Mouse (Mus musculus) left cerebral cortex, adult 2 months (tissue): ENCODE measurements around the gene Pomgnt2. TPM values are rescaled to one million over a fixed set of nuclear protein-coding genes. Genes with fewer than 3 reads are reported as not detected.
A peak's percentile ranks its signal among the peaks of the same experiment; 100 is the strongest.

Experiments
- DNase-seq, 2 experiments: peaks; one replicate each; pipeline ENCODE4 v3.0.0; 2021 to 2022; ENCODE audit warnings: low spot score in 2 of 2, mixed read lengths in 1 of 2; ENCODE audit errors: extremely low spot score in 1 of 2
- H3K27ac ChIP-seq: fragments of 200-600 bp; 2 replicates; pipeline ENCODE4 v1.8.1; 2022
- H3K4me3 ChIP-seq: fragments of 200-600 bp; 2 replicates; pipeline ENCODE4 v1.8.1; 2022
- CTCF ChIP-seq: fragments of 200-600 bp; IDR thresholded peaks from 2 replicates; pipeline ENCODE4 v1.8.1; 2022; ENCODE audit warnings: antibody characterized with exemption, mild to moderate bottlenecking, moderate library complexity
- intact Hi-C: fragments of 180-260 bp; cut with DNase I; formaldehyde crosslinking; loops from one replicate; pipeline ENCODE4 v1.15.1; 2025
- total RNA-seq, 2 experiments: library from RNA; stranded (reverse); gene quantifications; 2 replicates each; pipeline ENCODE4 v1.2.3; 2021

Gene Pomgnt2
- total RNA-seq, 2 experiments from 2014 or later: 39.4 to 40.0 TPM

DNA sequence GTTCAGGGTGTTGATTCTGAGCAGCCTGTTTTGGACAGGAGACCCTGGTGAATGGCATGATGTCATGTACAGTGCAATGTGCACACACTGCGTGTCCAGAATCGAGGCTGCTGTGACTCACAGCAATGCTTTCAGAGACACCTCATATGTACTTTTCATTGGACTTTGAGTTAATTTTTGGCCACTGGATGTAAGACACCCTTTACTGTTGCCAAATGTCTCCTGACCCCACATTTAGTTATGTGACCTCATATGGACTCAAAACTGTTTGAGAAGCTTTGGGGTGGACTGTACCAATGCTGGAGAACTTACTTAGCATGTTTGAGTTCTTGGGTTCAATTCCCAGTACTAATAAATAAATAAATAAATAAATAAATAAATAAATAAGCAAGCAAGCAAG, 13.8 kb upstream of the Pomgnt2 start:
- no peak overlapping the region for H3K27ac ChIP-seq
- no peak for DNase-seq
- intact Hi-C loops: no loop called here
- no peak overlapping the region for H3K4me3 ChIP-seq
- no peak for TF ChIP-seq CTCF

DNA sequence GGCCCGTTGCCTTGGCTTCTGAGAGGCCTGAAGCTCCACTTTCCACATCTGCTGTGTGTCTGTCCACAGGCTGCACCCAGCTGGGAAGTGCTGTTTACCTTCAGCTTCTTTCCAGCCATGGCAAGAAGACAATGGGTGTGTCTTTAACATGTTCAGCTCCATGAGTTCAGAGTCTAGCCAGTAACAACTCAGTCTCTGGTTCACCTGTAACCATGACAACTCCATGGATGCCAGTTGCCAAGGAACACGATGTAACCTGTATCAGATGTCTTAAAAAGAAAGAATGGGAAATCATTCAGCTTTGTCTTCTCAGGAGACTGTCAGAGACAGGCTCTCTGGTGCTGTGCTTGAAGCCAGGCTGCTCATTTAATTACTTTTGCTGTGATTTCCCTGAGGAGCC, 12.0 kb upstream of the Pomgnt2 start:
- TF ChIP-seq CTCF: no peak
- no peak overlapping the region for H3K4me3 ChIP-seq
- DNase-seq: no peak
- H3K27ac ChIP-seq: no peak overlapping the region
- intact Hi-C loops: no loop called here

DNA sequence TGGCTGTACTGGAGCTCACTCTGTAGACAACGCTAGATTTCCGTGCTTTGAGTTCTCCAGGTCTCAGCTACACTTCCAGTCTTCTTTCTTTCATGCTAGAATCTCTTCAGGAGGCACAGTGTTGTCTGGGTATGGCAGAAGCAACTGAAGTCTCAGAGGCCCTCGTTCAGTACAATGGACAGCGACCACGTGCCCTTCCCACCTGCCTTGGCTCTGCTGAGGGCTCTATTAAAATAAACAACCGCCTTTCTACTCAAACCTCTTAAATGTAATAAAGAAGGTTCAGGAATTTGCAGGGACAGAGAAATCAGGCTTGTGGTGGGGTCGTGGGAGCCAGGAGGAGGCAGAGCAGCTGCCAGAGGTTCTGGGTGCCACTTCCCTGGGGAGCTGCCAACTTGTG, 9.7 kb upstream of the Pomgnt2 start:
- DNase-seq: no peak
- no peak for TF ChIP-seq CTCF
- Histone ChIP-seq H3K27ac (0 out of 2 replicates have a peak overlapping the region, but pooled peaks have one; percentile 24), H3K4me3 (no peak overlapping the region)
- intact Hi-C loops: no loop called here

DNA sequence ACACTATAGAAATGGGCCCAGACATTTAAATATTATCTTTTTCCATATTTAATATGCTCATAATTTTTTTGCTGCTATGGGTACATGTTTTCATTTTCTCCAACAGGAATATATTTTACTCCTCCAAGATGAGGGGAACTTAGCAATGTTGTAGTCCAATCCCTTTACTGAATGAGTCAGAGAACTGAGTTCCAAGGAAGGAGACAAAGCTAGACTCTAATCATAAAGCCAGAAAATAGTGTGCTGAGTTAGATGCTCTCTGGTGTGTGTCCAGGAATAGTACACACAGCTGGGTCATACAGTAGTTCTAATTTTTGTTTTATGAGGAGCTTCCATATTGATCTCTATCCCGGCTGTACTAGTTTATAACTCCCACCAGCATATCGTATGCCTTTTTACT, 9.3 kb upstream of the Pomgnt2 start:
- Histone ChIP-seq H3K4me3 (no peak overlapping the region), H3K27ac (no peak overlapping the region)
- DNase-seq: no peak
- intact Hi-C loops: no loop called here
- TF ChIP-seq CTCF: no peak

DNA sequence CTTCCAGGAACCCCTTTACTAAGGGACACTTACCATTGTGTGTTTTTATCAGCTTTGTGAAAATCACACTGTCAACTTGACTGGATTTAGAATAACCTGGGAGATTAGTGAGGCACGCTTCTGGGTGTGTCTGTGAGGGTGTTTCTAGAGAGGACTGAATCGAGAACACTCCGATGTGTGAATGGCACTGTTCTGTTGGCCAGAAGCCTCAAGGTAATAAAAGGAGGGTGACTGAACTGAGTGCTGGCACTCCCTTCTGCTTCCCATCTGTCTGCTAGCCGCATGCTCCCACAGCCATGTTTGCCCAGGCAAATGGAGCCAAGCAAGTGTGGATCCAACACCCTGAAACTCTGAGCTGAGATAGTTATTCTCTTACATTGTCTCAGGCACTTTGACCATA, 1.1 kb upstream of the Pomgnt2 start:
- TF ChIP-seq CTCF: no peak
- no peak overlapping the region for H3K27ac ChIP-seq
- DNase-seq: no peak
- intact Hi-C loops: no loop called here
- H3K4me3 ChIP-seq: no peak overlapping the region

DNA sequence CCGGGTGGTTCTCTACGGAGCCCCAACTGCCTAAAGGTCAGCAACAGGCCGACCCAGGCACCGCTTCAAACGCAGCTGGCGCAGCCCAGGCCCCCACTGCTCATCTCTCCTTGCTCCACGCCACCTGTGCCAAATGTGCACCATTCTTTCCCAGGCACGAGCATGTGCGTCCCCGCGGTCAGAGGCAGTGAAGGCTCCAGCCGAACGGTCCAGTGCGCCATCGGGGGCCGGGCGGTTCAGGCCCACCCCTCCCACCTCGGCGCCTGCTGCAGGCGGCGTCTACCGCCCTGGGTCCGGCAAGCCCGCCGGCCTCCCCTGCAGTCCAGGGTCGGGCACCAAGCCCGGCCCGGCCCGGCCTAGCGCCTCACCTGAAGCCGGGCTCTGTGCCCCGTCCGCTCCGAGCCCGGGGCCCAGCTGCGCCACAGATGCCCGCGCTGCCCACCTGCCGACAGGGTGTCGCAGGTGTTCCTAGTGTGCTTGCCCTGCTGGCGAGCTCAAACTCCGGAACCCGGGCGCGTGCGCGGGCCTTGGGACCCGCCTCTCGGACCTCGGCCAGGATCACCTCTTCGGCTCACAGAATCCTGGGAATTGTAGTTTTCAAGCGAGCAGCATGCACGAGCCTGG, 1.3 kb downstream of the Pomgnt2 start:
- peak; percentile 88 to 89 for DNase-seq
- Histone ChIP-seq H3K4me3 (peak overlapping the region; percentile 86), H3K27ac (peak overlapping the region; percentile 76; the same call in 1 of the 2 replicates)
- intact Hi-C loops: no loop called here
- no peak; the same call in none of the 2 replicates for TF ChIP-seq CTCF

DNA sequence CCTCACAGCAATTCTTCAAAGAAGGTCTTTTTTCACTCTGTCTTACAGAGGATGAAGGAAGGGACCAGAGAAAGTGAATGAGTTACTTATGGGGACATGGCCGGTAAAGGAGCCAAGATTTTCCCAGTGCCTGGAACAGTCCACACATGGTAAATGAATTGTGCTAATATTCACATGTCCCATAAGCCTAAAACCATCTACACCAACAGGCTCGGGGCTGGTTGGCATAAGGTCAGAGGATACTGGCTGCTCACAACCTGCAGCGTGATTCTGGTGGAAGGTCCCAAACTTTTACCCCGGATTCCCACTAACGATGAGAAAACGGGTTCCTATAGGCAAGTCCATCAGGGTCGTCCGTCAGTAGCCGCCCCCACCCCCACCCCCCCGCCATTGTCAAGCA, 1.8 kb downstream of the Pomgnt2 start:
- H3K27ac ChIP-seq: no peak overlapping the region
- intact Hi-C loops: no loop called here
- TF ChIP-seq CTCF: no peak
- peak overlapping the region; percentile 86 for H3K4me3 ChIP-seq
- DNase-seq: no peak

DNA sequence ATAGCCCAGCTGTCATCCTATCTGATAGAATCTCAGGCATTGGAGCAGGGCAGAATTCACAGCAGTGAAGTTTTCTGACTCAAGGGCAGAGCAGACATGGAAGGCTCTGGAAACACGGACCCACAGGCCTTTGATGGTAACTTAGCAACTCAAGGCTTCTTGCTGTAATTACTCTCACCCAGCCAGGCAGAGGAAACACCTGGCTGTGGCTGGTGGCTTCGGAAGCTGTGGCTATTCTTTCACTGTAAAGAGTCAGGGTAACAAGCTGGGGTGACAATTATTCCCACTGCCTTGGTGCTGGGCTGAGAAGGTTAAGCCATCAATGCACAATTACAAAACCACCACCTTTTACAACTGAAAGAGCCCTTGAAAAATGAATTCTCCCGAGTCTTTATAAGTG, 3.9 kb downstream of the Pomgnt2 start:
- no peak overlapping the region for H3K4me3 ChIP-seq
- intact Hi-C loops: no loop called here
- no peak for DNase-seq
- H3K27ac ChIP-seq: no peak overlapping the region
- TF ChIP-seq CTCF: no peak

DNA sequence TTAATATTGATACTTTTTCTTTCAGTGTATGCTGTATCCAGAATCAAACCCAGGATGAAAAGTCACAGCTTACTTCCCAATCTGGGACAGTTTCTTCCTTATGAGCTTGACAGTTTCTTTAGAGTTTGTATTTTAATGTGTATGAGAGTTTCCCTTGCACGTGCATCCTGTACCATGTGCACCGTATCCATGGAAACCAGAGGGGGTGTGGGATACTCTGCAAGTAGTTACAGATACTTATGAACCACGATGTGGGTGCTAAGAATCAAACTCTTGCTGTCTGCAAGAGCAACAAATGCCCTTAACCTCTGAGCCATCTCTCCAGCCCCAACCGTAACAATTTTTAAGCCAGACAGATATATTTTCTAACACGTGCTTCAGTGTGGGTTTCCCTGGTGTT, 5.9 kb downstream of the Pomgnt2 start:
- Histone ChIP-seq H3K4me3 (no peak overlapping the region), H3K27ac (no peak overlapping the region)
- intact Hi-C loops: no loop called here
- no peak for DNase-seq
- no peak for TF ChIP-seq CTCF

DNA sequence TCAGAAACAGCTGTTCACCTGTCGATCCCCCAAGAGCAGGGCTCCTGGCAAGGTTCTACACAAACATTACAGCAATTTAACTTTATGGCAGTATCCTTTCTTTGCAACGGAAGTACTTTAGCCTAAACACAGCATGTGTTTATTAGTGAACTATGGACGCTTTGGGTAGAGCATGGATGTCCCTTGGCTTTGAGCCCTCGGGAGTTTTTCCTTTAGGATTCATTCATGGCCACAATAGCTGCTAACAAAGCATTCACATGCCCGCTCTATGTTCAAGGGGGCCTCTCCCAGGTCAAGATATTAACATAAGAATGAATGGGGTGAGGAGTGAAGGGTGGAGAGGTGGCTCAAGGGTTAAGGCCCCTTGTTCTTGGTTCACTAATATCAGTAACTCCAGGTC, 7.4 kb downstream of the Pomgnt2 start:
- intact Hi-C loops: loop anchor here (5.0 kb wide), 1 partner anchor 142 kb away; no protein-coding TSS in a partner anchor
- Histone ChIP-seq H3K27ac (no peak overlapping the region), H3K4me3 (no peak overlapping the region)
- DNase-seq: no peak
- TF ChIP-seq CTCF: no peak

DNA sequence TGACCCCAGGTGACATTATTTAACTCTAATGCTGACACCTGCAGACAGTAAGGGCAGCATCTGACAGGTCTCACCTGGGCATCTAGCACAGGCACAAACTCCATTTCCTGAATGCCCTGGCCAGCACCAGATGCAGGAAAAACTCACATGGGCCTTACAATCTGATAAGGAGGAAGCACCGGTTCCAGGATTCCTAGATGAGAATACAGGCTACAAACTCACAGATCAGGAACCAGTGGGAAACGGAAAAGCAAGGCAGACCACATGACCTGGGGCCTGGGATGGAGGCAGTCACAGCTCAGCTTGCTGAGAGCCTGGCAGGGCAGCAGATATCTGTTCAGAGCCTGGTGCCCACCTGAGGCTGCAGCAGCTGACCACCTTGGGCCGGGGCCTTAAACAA, 8.0 kb downstream of the Pomgnt2 start:
- no peak overlapping the region for H3K27ac ChIP-seq
- no peak overlapping the region for H3K4me3 ChIP-seq
- intact Hi-C loops: loop anchor here (5.0 kb wide), 1 partner anchor 142 kb away; no protein-coding TSS in a partner anchor

DNA sequence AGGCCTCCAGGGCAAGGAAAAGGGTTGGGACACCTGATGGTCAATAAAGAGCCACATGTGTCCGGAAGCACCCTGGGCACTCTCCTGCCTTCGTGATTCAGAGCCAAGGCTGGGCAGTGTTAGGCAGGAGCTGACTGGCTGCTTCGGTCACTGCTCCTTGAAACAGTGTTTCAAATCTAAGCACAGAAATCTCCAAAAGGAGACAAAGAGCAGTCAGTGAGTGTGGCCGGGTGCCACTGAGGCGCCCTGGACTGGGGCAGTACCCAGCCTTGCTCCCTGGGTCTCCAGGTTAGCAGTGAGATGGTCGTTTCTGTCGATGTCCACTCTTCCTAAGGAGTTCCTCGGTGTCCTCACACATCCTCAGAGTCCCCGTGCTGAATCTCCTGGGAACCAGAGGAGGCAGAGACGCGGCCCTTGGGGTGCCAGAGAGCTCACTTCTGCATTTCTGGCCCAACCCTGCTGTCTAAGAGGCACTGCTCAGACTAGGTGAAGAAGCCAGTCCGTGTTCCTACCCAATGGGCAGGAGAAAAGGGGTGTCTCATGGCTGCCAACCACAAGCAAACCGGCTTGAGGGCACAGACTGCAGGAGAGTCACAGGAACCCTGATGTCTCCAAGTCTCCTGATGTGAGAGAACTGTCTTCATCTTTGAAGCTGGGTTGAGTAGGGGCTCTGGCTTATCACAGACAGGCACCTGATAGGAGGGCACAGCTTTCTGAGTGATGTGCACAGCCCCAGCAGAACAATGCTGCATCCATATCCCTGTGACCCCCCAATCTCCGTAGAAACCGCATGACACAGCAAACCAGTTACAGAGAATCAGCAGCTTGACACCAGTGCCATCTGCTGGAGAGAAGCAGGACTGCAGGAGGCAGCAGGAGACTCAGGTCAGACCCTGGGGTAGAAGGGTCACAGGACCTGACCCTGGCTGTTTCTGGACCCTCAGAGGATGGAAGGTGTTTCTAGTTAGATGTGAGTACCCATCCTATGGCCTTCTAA, 12.1 kb downstream of the Pomgnt2 start:
- Histone ChIP-seq H3K4me3 (no peak overlapping the region), H3K27ac (peak overlapping the region; percentile 79)
- intact Hi-C loops: loop anchor here (1.0 to 5.0 kb wide), 3 partner anchors 37 to 137 kb away; no protein-coding TSS in a partner anchor
- peak; percentile 98 for TF ChIP-seq CTCF
- DNase-seq: peak; percentile 75 to 82

More for the DNA sequence above, 8.0 kb downstream of the Pomgnt2 start:
- no peak for DNase-seq
- TF ChIP-seq CTCF: no peak
